Mouse (Mus musculus): ENCODE results near the gene Icam5.
"Not testable (repeated sequence)": the region's sequence is repeated elsewhere in the genome, so short reads cannot be mapped to it uniquely, and the experiment has no call there.

Icam5 gene

GRCm38 (mm10) chr9:21034481-21035085 is 2.7 kb downstream of the Icam5 start:
- in situ Hi-C loops (cut with MseI, MboI): no loop called here

GRCm38 (mm10) chr9:21035586-21035985 is 3.7 kb downstream of the Icam5 start:
- in situ Hi-C loops (cut with MseI, MboI): no loop called here

GRCm38 (mm10) chr9:21036161-21036560 is 4.3 kb downstream of the Icam5 start:
- in situ Hi-C loops (cut with MseI, MboI): no loop called here

- in situ Hi-C loops (cut with MseI, MboI): no loop called here
Observed at GRCm38 (mm10) chr9:21036666-21037065, 4.8 kb downstream of the Icam5 start.

GRCm38 (mm10) chr9:21037481-21037891 is 5.6 kb downstream of the Icam5 start:
- in situ Hi-C loops (cut with MseI, MboI): no loop called here

GRCm38 (mm10) chr9:21039779-21040178 is 7.9 kb downstream of the Icam5 start:
- in situ Hi-C loops (cut with MseI, MboI): no loop called here

- in situ Hi-C loops (cut with MseI, MboI): no loop called here
Observed at GRCm38 (mm10) chr9:21041308-21041707, 9.4 kb downstream of the Icam5 start.

GRCm38 (mm10) chr9:21043563-21043962 is 11.7 kb downstream of the Icam5 start:
- in situ Hi-C loops (cut with MseI, MboI): no loop called here

- in situ Hi-C loops (cut with MseI, MboI): not testable (repeated sequence)
Observed at GRCm38 (mm10) chr9:21044785-21045184, 12.9 kb downstream of the Icam5 start.

GRCm38 (mm10) chr9:21045235-21045634 is 13.4 kb downstream of the Icam5 start:
- in situ Hi-C loops (cut with MseI, MboI): no loop called here

GRCm38 (mm10) chr9:21051578-21051977 is 19.7 kb downstream of the Icam5 start:
- in situ Hi-C loops (cut with MseI, MboI): no loop called here

GRCm38 (mm10) chr9:21062928-21063327 is 31.1 kb downstream of the Icam5 start:
- in situ Hi-C loops (cut with MseI, MboI): no loop called here

GRCm38 (mm10) chr9:21067006-21067684 is 35.3 kb downstream of the Icam5 start, which contains the start of gene Zglp1:
Gene Zglp1, minus strand, starts transcription at chr9:21067093.
- in situ Hi-C loops (cut with MseI, MboI): no loop called here

GRCm38 (mm10) chr9:21072641-21073040 is 40.8 kb downstream of the Icam5 start:
- in situ Hi-C loops (cut with MseI, MboI): no loop called here

GRCm38 (mm10) chr9:21073044-21073840 is 41.4 kb downstream of the Icam5 start, which contains the start of the genes Gm49373 and Fdx1l:
Gene Gm49373, minus strand, starts transcription at chr9:21073096.
Gene Fdx1l, minus strand, starts transcription at chr9:21073614.
- in situ Hi-C loops (cut with MseI, MboI): no loop called here

GRCm38 (mm10) chr9:21074173-21074572 is 42.3 kb downstream of the Icam5 start:
- in situ Hi-C loops (cut with MseI, MboI): no loop called here

- in situ Hi-C loops (cut with MseI, MboI): no loop called here
Observed at GRCm38 (mm10) chr9:21075625-21076024, 43.8 kb downstream of the Icam5 start.

- in situ Hi-C loops (cut with MseI, MboI): no loop called here
Observed at GRCm38 (mm10) chr9:21081127-21081526, 49.3 kb downstream of the Icam5 start.

GRCm38 (mm10) chr9:21083324-21083723 is 51.5 kb downstream of the Icam5 start:
- in situ Hi-C loops (cut with MseI, MboI): no loop called here
